Mouse (Mus musculus) limb, embryonic 14.5 days (tissue): Measurements from ENCODE around the gene Otoa. TPM values are rescaled to one million over a fixed set of nuclear protein-coding genes. Genes with fewer than 3 reads are reported as not detected.

ENCODE experiments used
- ATAC-seq: fragments of 200-750 bp; cut with Nextera tagmentation; 2 replicates; pipeline ENCODE4 v1.8.0; 2017; ENCODE audit warnings: low read depth, moderate number of reproducible peaks, moderate TSS enrichment; ENCODE audit not compliant: low FRiP score
- DNase-seq: peaks from one replicate; pipeline ENCODE4 v3.0.0-alpha.2; 2015; ENCODE audit warnings: low spot score
- H3K27ac ChIP-seq: fragments of 300-500 bp; sonication (generic); replicated peaks from 2 replicates; pipeline ENCODE4 v1.5.1; 2014; ENCODE audit warnings: low read depth, mild to moderate bottlenecking, low read length, moderate library complexity, mixed read lengths
- H3K27me3 ChIP-seq: fragments of 300-500 bp; sonication (generic); 2 replicates; pipeline ENCODE4 v1.6.1; 2014; ENCODE audit warnings: low read length, mixed read lengths; ENCODE audit not compliant: control insufficient read depth, insufficient read depth
- H3K36me3 ChIP-seq: fragments of 300-500 bp; sonication (generic); 2 replicates; pipeline ENCODE4 v1.6.1; 2014; ENCODE audit warnings: mild to moderate bottlenecking, low read length, moderate library complexity, mixed read lengths; ENCODE audit not compliant: control insufficient read depth, insufficient read depth
- H3K4me1 ChIP-seq: fragments of 300-500 bp; sonication (generic); 2 replicates; pipeline ENCODE4 v1.6.1; 2014; ENCODE audit warnings: antibody characterized with exemption, low read length, mixed read lengths; ENCODE audit not compliant: control insufficient read depth, insufficient read depth
- H3K4me2 ChIP-seq: fragments of 300-500 bp; sonication (generic); replicated peaks from 2 replicates; pipeline ENCODE4 v1.6.1; 2014; ENCODE audit warnings: low read depth, mild to moderate bottlenecking, low read length, moderate library complexity; ENCODE audit not compliant: severe bottlenecking
- H3K4me3 ChIP-seq: fragments of 300-500 bp; sonication (generic); replicated peaks from 2 replicates; pipeline ENCODE4 v1.5.1; 2014; ENCODE audit warnings: low read length
- H3K9ac ChIP-seq: fragments of 300-500 bp; sonication (generic); 2 replicates; pipeline ENCODE4 v1.6.1; 2014; ENCODE audit warnings: mild to moderate bottlenecking, low read depth, low read length, moderate library complexity; ENCODE audit not compliant: severe bottlenecking
- H3K9me3 ChIP-seq: fragments of 300-500 bp; sonication (generic); 2 replicates; pipeline ENCODE4 v1.6.1; 2016; ENCODE audit warnings: low read length; ENCODE audit not compliant: control insufficient read depth
- POLR2A ChIP-seq: fragments of 200-500 bp; IDR thresholded peaks from 2 replicates; pipeline ENCODE4 v1.8.0; 2012; ENCODE audit warnings: inconsistent platforms, mild to moderate bottlenecking, moderate library complexity, borderline replicate concordance; ENCODE audit not compliant: insufficient read depth, insufficient read length; ENCODE audit errors: extremely low read depth
- WGBS: fragments of 180-500 bp; shearing (Covaris S2); extraction: QIAGEN DNeasy Blood & Tissue Kit; methylation state at CpG from one replicate; pipeline ENCODE4 v1.1.7; 2014; 5-methylcytosine and 5-hydroxymethylcytosine counted together
- polyA plus RNA-seq, 2 experiments: library from polyadenylated mRNA; depleted of rRNA in 1 of 2; stranded (reverse) in 1 of 2; unstranded in 1 of 2; fragments of >200 nt; fragmentation: Nextera tagmentation in 1 of 2; extraction: Ambion mirVana in 1 of 2; gene quantifications; 2 replicates each; pipeline versions ENCODE4 v1.2.1 to v1.2.3; 2012 to 2014

Gene Otoa
- polyA plus RNA-seq, 2 experiments = 0.15 to 0.48 TPM

- H3K27ac ChIP-seq = no peak overlapping the region
- no peak for ATAC-seq
- H3K36me3 ChIP-seq = no peaks in the 10 kb centered on the region
- no peak for DNase-seq
- no peaks in the 10 kb centered on the region for H3K9me3 ChIP-seq
- no peak overlapping the region for H3K9ac ChIP-seq
- 55% methylated on average over 1 of the region's 1 CpGs for WGBS
- H3K4me3 ChIP-seq = no peak overlapping the region
- H3K27me3 ChIP-seq = no peaks in the 10 kb centered on the region
- no peak for TF ChIP-seq POLR2A
- no peaks in the 10 kb centered on the region for H3K4me1 ChIP-seq
- H3K4me2 ChIP-seq = no peak overlapping the region
Observed at GRCm38 (mm10) chr7:121165616-121166015, 84.2 kb downstream of the Otoa start.

- H3K9ac ChIP-seq = no peak overlapping the region
- no peak for TF ChIP-seq POLR2A
- no peaks in the 10 kb centered on the region for H3K9me3 ChIP-seq
- WGBS = 7% methylated on average over 6 of the region's 6 CpGs
- H3K4me1 ChIP-seq = 0 out of 2 replicates have a peak, but pooled peaks cover 2% of the 10 kb centered on the region
- ATAC-seq (no peak), DNase-seq (no peak)
- no peak overlapping the region for H3K27ac ChIP-seq
- H3K36me3 ChIP-seq = no peaks in the 10 kb centered on the region
- H3K27me3 ChIP-seq = no peaks in the 10 kb centered on the region
- no peak overlapping the region for H3K4me3 ChIP-seq
- H3K4me2 ChIP-seq = no peak overlapping the region
Observed at GRCm38 (mm10) chr7:121171888-121172287, 90.4 kb downstream of the Otoa start.

GRCm38 (mm10) chr7:121187201-121187786 is 105.8 kb downstream of the Otoa start:
- Histone ChIP-seq H3K4me1 (no peaks in the 10 kb centered on the region), H3K4me3 (no peak overlapping the region), H3K9me3 (no peaks in the 10 kb centered on the region), H3K4me2 (no peak overlapping the region), H3K9ac (no peak overlapping the region), H3K27me3 (no peaks in the 10 kb centered on the region), H3K27ac (no peak overlapping the region), H3K36me3 (no peaks in the 10 kb centered on the region)
- ATAC-seq = no peak
- 79% methylated on average over 9 of the region's 9 CpGs for WGBS
- TF ChIP-seq POLR2A = no peak
- no peak for DNase-seq

- 88% methylated on average over 7 of the region's 7 CpGs for WGBS
- no peaks in the 10 kb centered on the region for H3K27me3 ChIP-seq
- H3K4me2 ChIP-seq = no peak overlapping the region
Observed at GRCm38 (mm10) chr7:121188976-121189375, 107.5 kb downstream of the Otoa start.

GRCm38 (mm10) chr7:121198933-121199332 is 117.5 kb downstream of the Otoa start:
- Histone ChIP-seq H3K9ac (no peak overlapping the region), H3K4me2 (no peak overlapping the region), H3K36me3 (no peaks in the 10 kb centered on the region), H3K27me3 (no peaks in the 10 kb centered on the region), H3K4me1 (no peaks in the 10 kb centered on the region), H3K4me3 (no peak overlapping the region), H3K27ac (no peak overlapping the region), H3K9me3 (no peaks in the 10 kb centered on the region)
- ATAC-seq (no peak), DNase-seq (no peak)
- 68% methylated on average over 8 of the region's 8 CpGs for WGBS
- no peak for TF ChIP-seq POLR2A

More at GRCm38 (mm10) chr7:121188976-121189375, 107.5 kb downstream of the Otoa start:
- no peak for TF ChIP-seq POLR2A
- Histone ChIP-seq H3K36me3 (no peaks in the 10 kb centered on the region), H3K9ac (no peak overlapping the region), H3K9me3 (no peaks in the 10 kb centered on the region), H3K4me1 (no peaks in the 10 kb centered on the region), H3K27ac (no peak overlapping the region), H3K4me3 (no peak overlapping the region)
- ATAC-seq (no peak), DNase-seq (no peak)
